Mouse (Mus musculus) midbrain, postnatal 0 days (tissue): ENCODE data around the gene Ccl2. TPM values are rescaled to one million over a fixed set of nuclear protein-coding genes. Genes with fewer than 3 reads are reported as not detected.

ENCODE experiments used
- ATAC-seq: fragments of 200-750 bp; cut with Nextera tagmentation; 2 replicates; pipeline ENCODE4 v1.8.0; 2017; ENCODE audit warnings: moderate number of reproducible peaks, mild to moderate bottlenecking, moderate TSS enrichment, moderate library complexity; ENCODE audit not compliant: low FRiP score
- DNase-seq: peaks from one replicate; pipeline ENCODE4 v3.0.0-alpha.2; 2015; ENCODE audit warnings: low spot score
- H3K27ac ChIP-seq: fragments of 300-500 bp; sonication (generic); 2 replicates; pipeline ENCODE4 v1.5.1; 2014; ENCODE audit warnings: low read depth, mild to moderate bottlenecking, low read length, mixed read lengths
- H3K27me3 ChIP-seq: fragments of 300-500 bp; sonication (generic); 2 replicates; pipeline ENCODE4 v1.6.1; 2014; ENCODE audit warnings: low read length, control low read depth, mixed read lengths; ENCODE audit not compliant: insufficient read depth
- H3K36me3 ChIP-seq: fragments of 300-500 bp; sonication (generic); 2 replicates; pipeline ENCODE4 v1.6.1; 2014; ENCODE audit warnings: low read length, control low read depth, mixed read lengths; ENCODE audit not compliant: insufficient read depth
- H3K4me1 ChIP-seq: fragments of 300-500 bp; sonication (generic); 2 replicates; pipeline ENCODE4 v1.6.1; 2014; ENCODE audit warnings: mild to moderate bottlenecking, control low read depth, antibody characterized with exemption, low read length, mixed read lengths; ENCODE audit not compliant: insufficient read depth
- H3K4me2 ChIP-seq: fragments of 300-500 bp; sonication (generic); 2 replicates; pipeline ENCODE4 v1.6.1; 2014; ENCODE audit warnings: low read depth, mild to moderate bottlenecking, low read length, mixed read lengths; ENCODE audit not compliant: poor library complexity, severe bottlenecking
- H3K4me3 ChIP-seq: fragments of 300-500 bp; sonication (generic); 2 replicates; pipeline ENCODE4 v1.5.1; 2014; ENCODE audit warnings: low read depth, mild to moderate bottlenecking, low read length, moderate library complexity
- H3K9ac ChIP-seq: fragments of 300-500 bp; sonication (generic); replicated peaks from 2 replicates; pipeline ENCODE4 v1.6.1; 2014; ENCODE audit warnings: mild to moderate bottlenecking, low read length, moderate library complexity, mixed read lengths; ENCODE audit not compliant: poor library complexity, severe bottlenecking
- H3K9me3 ChIP-seq: fragments of 300-500 bp; sonication (generic); 2 replicates; pipeline ENCODE4 v1.6.1; 2016; ENCODE audit warnings: low read length, control low read depth
- CTCF ChIP-seq: IDR thresholded peaks from 2 replicates; pipeline ENCODE4 v1.5.1; 2016; ENCODE audit warnings: antibody characterized with exemption, mild to moderate bottlenecking
- WGBS: fragments of 180-500 bp; shearing (Covaris S2); extraction: QIAGEN DNeasy Blood & Tissue Kit; methylation state at CpG from one replicate; pipeline ENCODE4 v1.1.7; 2014; 5-methylcytosine and 5-hydroxymethylcytosine counted together
- polyA plus RNA-seq: library from polyadenylated mRNA; unstranded; fragments of >200 nt; fragmentation: Nextera tagmentation; extraction: Ambion mirVana; gene quantifications from 2 replicates; pipeline ENCODE4 v1.2.1, GENCODE M21; 2015
- total RNA-seq: library from RNA; depleted of rRNA; stranded (reverse); fragments of >200 nt; gene quantifications from 2 replicates; pipeline ENCODE4 v1.2.3, GENCODE M21; 2014

The Ccl2 gene
- total and polyA plus RNA-seq, 2 experiments from 2014 or later = 1.1 TPM; not detected in 1

GRCm38 (mm10) chr11:82062226-82062625 is 26.9 kb downstream of the Ccl2 start:
- H3K36me3 ChIP-seq = no peaks in the 10 kb centered on the region
- H3K9me3 ChIP-seq = no peaks in the 10 kb centered on the region
- H3K27ac ChIP-seq = no peak overlapping the region
- no peak overlapping the region for H3K9ac ChIP-seq
- no peaks in the 10 kb centered on the region for H3K4me1 ChIP-seq
- DNase-seq = no peak
- no peak overlapping the region for H3K4me3 ChIP-seq
- no peak for TF ChIP-seq CTCF
- ATAC-seq = no peak
- no peaks in the 10 kb centered on the region for H3K27me3 ChIP-seq
- no peak overlapping the region for H3K4me2 ChIP-seq
- 77% methylated on average over 3 of the region's 3 CpGs for WGBS

DNA sequence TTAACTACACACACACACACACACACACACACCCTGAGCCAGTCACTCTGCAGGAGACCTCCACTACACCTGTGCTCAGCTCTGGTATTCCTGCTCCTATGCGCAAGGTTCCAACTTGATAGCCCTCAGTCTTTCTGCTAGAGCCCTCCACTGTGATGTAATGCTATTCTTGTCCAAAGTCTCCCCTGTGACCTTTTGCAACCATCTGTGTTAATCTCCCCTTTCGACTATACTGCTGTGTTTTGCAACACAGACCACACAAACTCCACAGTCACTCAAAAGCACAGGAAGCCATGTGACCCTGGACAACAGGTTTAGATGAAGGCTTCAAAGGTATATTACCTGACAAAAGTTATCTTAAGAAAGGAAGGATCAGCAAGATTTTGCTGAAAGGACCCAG is 28.1 kb downstream of the Ccl2 start:
- H3K9me3 ChIP-seq = no peaks in the 10 kb centered on the region
- WGBS = 77% methylated on average over 2 of the region's 2 CpGs
- no peak overlapping the region for H3K27ac ChIP-seq
- H3K36me3 ChIP-seq = no peaks in the 10 kb centered on the region
- no peaks in the 10 kb centered on the region for H3K27me3 ChIP-seq
- H3K4me3 ChIP-seq = no peak overlapping the region
- no peak for DNase-seq
- no peak for ATAC-seq
- no peak overlapping the region for H3K9ac ChIP-seq
- TF ChIP-seq CTCF = no peak
- no peaks in the 10 kb centered on the region for H3K4me1 ChIP-seq
- H3K4me2 ChIP-seq = no peak overlapping the region

DNA sequence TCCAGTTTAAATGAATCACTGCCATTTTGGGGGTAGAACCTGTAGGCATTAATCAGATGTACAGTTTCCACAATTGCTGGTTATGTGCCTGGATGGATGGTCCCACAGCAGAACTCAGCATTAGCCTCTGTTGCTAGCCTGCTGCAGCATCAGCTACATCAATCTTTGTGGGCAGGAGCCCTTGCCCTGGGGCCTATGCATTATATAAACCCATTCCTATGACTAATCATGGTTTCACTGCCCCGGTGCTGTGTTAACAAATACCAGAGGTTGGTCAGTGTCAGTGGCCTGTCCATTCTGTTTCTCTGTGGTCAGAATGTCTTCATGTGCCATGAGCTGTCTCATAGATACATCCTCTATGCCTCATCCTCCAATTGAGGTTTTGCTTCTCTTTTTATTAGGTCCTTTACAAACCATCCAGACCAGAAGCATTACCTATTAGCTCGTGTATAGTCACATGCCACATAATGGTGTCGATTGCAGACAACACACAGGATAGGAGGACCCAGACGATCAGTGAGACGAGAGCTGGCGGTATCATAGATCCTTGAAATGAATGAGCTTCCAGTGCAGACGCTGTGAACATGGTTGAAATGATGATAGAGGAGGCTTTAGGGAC is 31.7 kb downstream of the Ccl2 start:
- Histone ChIP-seq H3K9ac (no peak overlapping the region), H3K4me3 (no peak overlapping the region), H3K9me3 (no peaks in the 10 kb centered on the region), H3K27me3 (no peaks in the 10 kb centered on the region), H3K27ac (no peak overlapping the region), H3K4me1 (no peaks in the 10 kb centered on the region), H3K36me3 (no peaks in the 10 kb centered on the region), H3K4me2 (no peak overlapping the region)
- no peak for TF ChIP-seq CTCF
- DNase-seq = no peak
- no peak for ATAC-seq
- 88% methylated on average over 7 of the region's 7 CpGs for WGBS

DNA sequence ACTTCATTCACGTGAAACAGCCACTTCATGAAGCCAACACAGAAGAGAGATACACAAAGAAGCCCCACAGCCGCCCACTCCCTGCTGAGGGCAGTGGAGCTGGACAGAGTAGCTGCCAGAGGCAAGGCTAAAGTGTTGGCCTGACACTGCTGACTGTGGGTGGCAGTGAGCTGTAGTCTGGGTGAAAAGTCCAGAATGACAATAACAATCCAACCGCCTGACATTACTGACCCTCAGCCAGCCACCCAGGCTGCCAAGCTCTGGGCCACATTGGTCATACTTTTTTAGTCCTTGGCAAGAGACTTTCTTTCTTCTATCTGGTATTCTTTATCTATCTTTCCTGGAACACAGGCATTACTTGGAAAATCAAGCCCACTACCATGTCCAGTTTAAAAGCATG is 35.7 kb downstream of the Ccl2 start:
- no peak overlapping the region for H3K9ac ChIP-seq

GRCm38 (mm10) chr11:82072374-82072773 is 37.0 kb downstream of the Ccl2 start:
- H3K4me1 ChIP-seq = no peaks in the 10 kb centered on the region
- H3K9me3 ChIP-seq = no peaks in the 10 kb centered on the region
- no peak overlapping the region for H3K9ac ChIP-seq
- no peak overlapping the region for H3K4me2 ChIP-seq
- no peak for DNase-seq
- H3K27ac ChIP-seq = no peak overlapping the region
- H3K27me3 ChIP-seq = no peaks in the 10 kb centered on the region
- no peak for ATAC-seq
- H3K4me3 ChIP-seq = no peak overlapping the region
- peak; percentile 9; the same call in 1 of the 2 replicates for TF ChIP-seq CTCF
- H3K36me3 ChIP-seq = no peaks in the 10 kb centered on the region
- WGBS = 70% methylated on average over 1 of the region's 1 CpGs

More for the DNA sequence above, 35.7 kb downstream of the Ccl2 start:
- 69% methylated on average over 3 of the region's 3 CpGs for WGBS
- no peaks in the 10 kb centered on the region for H3K4me1 ChIP-seq
- H3K27me3 ChIP-seq = no peaks in the 10 kb centered on the region
- H3K27ac ChIP-seq = no peak overlapping the region
- no peak overlapping the region for H3K4me3 ChIP-seq
- no peak overlapping the region for H3K4me2 ChIP-seq
- ATAC-seq (no peak), DNase-seq (no peak)
- no peak for TF ChIP-seq CTCF
- no peaks in the 10 kb centered on the region for H3K36me3 ChIP-seq
- no peaks in the 10 kb centered on the region for H3K9me3 ChIP-seq

GRCm38 (mm10) chr11:82072984-82073383 is 37.6 kb downstream of the Ccl2 start:
- H3K9ac ChIP-seq = no peak overlapping the region
- H3K36me3 ChIP-seq = no peaks in the 10 kb centered on the region
- H3K4me3 ChIP-seq = no peak overlapping the region
- WGBS = 83% methylated on average over 3 of the region's 3 CpGs
- no peaks in the 10 kb centered on the region for H3K9me3 ChIP-seq
- H3K27ac ChIP-seq = no peak overlapping the region
- H3K4me1 ChIP-seq = no peaks in the 10 kb centered on the region
- ATAC-seq = no peak
- TF ChIP-seq CTCF = no peak
- no peak overlapping the region for H3K4me2 ChIP-seq
- H3K27me3 ChIP-seq = no peaks in the 10 kb centered on the region
- no peak for DNase-seq
